Mouse (Mus musculus): ENCODE data around the gene Gpatch2. TPM values are rescaled to one million over a fixed set of nuclear protein-coding genes. Genes with fewer than 3 reads are reported as not detected.
A peak's percentile ranks its signal among the peaks of the same experiment; 100 is the strongest.

Gpatch2 gene
- total RNA-seq (2021) = 10 to 100 TPM; 20.8 to 21.5 TPM
- long read RNA-seq, experiment 1, full-length matches to known transcripts = 5 of 15 reads
- long read RNA-seq, experiment 1, partial matches to known transcripts = 2 of 15 reads
- long read RNA-seq, experiment 1, other reads (novel, unspliced or antisense) = 8 of 15 reads
- long read RNA-seq, experiment 2, full-length matches to known transcripts = 4 of 5 reads
- long read RNA-seq, experiment 2, partial matches to known transcripts = 0 of 5 reads
- long read RNA-seq, experiment 2, other reads (novel, unspliced or antisense) = 1 of 5 reads

- DNase-seq (ENCODE audit: low spot score in 2 of 2) = peak; percentile 69 to 82
These were observed at the start of gene Gpatch2, which contains the start of gene Spata17 for GRCm38 (mm10) chr1:187215181-187216116. Gpatch2 (plus strand) TSS chr1:187215508. Spata17 (minus strand) TSS chr1:187215465.

- DNase-seq (ENCODE audit: low spot score in 2 of 2) = no peak
These were observed 45.7 kb upstream of the Gpatch2 start for GRCm38 (mm10) chr1:187169646-187170045.

GRCm38 (mm10) chr1:187170361-187170760 is 44.9 kb upstream of the Gpatch2 start:
- DNase-seq (ENCODE audit: low spot score in 2 of 2) = no peak

DNA sequence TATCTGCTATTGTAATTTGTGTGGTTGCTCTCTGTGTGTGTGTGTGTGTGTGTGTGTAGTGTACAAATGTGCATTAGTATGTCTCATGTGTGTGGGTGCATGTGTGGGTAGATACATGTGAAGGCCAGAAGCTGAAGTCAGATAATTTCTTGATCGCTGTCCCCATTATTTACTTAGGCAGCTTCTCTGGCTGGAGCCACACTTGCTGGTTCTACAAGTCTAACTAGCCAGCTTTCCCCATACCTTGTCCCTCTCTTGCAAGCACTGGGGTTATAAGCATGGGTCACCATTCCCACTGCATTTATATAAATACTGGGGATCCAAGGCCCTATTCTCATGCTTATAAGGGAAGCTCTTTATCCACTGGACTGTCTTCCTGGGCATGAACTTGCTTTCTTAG is 39.3 kb upstream of the Gpatch2 start:
- DNase-seq (ENCODE audit: low spot score in 2 of 2) = no peak

- no peak for DNase-seq (ENCODE audit: low spot score in 2 of 2)
These were observed 36.8 kb upstream of the Gpatch2 start for GRCm38 (mm10) chr1:187178546-187178945.

DNA sequence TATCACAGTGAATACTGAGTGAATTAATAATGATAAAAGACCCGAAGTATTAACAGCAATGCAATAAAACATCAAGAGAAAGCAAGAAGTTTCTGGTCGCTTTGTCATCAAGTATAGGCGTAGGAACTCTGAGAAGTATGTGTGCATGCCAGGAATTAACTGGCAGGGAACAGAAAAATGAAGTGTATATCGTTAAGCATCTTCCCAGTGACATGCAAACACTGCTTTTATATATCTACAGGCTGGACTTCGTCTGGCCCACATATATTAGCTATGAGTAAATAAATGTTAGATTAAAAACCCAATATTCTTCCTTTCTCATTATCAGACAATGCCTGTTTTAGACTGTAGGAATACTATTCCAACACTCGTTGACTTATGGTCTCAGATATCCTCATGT is 9.8 kb upstream of the Gpatch2 start:
- no peak for DNase-seq (ENCODE audit: low spot score in 2 of 2)

- DNase-seq (ENCODE audit: low spot score in 2 of 2) = no peak
These were observed 5.8 kb upstream of the Gpatch2 start for GRCm38 (mm10) chr1:187209496-187209895.

- DNase-seq (ENCODE audit: low spot score in 2 of 2) = no peak
These were observed 4.6 kb upstream of the Gpatch2 start for GRCm38 (mm10) chr1:187210736-187211135.

DNA sequence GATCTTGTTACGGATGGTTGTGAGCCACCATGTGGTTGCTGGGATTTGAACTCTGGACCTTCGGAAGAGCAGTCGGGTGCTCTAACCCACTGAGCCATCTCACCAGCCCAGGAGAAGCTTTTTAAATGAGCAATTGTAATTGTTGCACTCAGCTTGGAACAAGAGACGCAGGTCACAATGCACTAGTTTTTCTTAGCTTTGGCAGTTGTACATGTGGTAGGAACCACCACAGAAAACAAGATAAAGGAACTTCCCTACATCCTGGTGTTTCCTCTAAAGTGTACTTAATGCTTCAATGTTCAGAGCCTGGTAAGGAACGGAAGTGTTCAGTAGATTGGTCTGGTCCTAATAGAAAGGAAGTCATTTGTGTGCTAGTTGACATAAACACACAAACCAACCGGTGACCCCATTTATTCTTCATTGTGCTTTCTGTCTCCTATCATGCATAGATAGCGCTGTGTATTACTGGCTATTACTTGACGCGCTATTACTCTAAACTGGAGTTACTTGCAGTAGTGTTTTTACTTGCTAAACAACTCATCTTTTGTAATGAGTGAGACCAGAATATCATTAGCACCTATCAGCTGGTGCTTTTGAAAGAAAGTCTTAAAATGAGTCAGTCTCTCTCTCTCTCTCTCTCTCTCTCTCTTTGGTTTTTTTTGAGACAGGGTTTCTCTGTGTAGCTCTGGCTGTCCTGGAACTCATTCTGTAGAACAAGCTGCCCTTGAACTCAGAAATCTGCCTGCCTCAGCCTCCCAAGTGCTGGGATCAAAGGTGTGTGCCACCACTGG is 1.5 kb downstream of the Gpatch2 start:
- no peak for DNase-seq (ENCODE audit: low spot score in 2 of 2)

- no peak for DNase-seq (ENCODE audit: low spot score in 2 of 2)
These were observed 5.4 kb downstream of the Gpatch2 start for GRCm38 (mm10) chr1:187220756-187221155.

- no peak for DNase-seq (ENCODE audit: low spot score in 2 of 2)
These were observed 11.2 kb downstream of the Gpatch2 start for GRCm38 (mm10) chr1:187226328-187227025.

DNA sequence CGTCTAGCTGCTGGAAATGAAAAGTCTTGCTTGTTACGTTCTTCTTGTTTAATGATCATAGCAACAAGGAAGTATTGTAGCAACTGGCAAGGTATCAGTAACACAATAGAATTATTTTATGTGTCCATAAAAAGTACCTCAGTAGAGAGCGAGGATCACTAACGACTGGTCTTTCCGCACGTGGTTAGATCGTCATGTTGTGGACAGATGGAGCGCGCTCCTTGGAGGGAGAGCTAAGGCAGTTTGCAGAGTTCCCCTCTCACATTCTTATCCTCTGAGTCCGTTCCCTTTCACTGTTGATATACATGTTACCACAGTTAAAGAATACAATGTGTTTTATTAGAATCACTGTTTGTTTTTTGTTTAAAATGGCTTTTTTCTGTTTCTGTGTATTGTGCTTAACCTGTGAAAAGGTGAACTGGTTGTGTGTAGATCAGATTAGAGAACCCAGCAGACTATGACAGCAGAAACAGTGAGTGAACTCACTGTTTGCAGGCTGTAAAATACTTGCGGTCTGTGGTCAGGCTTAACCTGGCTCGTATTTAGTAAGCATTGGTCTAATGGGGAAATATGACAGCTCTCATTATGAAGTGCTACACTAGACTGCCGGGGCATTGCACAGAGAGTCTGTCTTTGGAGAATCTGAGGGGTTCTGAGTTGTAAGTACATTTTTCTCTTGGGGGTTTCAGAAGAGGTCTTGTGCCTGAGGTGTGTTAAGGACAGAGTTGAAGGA is 13.3 kb downstream of the Gpatch2 start:
- no peak for DNase-seq (ENCODE audit: low spot score in 2 of 2)

DNA sequence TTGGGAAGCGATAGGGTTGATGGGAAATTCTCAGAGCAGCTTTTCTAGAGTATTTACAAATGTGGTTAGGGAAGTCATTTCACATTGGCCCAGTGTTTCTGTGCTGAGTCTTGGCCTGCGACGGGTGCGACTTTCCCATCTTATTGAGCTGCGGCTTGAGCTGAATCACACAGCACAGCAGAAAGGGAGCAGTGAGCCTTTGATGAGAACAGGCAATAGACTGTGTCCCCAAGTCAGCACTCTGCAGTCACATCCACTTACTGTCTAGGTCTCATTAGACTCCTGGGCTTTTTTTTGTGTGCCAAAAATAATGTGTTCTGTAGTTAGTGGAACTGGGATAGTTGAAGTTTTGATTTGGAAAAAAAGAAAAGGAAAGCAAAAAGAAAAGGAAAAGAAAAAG is 14.9 kb downstream of the Gpatch2 start:
- no peak for DNase-seq (ENCODE audit: low spot score in 2 of 2)

GRCm38 (mm10) chr1:187232196-187232955 is 17.1 kb downstream of the Gpatch2 start:
- no peak for DNase-seq (ENCODE audit: low spot score in 2 of 2)

DNA sequence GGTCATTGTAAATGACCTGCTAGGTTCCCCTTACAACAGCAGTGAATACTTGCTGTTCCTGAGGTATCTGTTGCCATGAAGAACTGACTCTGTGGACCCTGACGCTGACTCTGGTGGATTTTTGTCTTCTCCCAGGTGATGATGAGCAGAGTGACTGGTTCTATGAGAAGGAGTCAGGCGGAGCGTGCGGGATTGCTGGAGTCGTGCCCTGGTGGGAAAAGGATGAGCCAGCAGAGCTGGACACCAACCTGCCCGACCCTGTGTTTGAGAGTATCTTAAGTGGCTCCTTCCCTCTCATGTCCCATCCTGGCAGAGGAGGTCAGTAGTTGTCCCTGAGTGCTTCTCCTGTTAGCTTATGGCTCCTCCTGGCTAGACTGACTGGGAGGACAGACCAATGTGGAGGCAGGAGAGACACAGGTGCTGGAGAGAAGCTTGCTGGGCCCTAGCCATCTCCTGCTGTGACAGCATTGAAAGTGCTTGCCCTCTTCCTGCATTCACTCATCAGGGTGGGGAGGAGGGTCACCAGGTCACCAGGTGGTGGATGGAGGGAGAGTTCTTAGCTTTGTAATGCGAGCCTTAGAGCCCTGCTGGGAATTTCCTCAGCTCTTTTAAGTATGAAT is 17.8 kb downstream of the Gpatch2 start:
- DNase-seq (ENCODE audit: low spot score in 2 of 2) = no peak

DNA sequence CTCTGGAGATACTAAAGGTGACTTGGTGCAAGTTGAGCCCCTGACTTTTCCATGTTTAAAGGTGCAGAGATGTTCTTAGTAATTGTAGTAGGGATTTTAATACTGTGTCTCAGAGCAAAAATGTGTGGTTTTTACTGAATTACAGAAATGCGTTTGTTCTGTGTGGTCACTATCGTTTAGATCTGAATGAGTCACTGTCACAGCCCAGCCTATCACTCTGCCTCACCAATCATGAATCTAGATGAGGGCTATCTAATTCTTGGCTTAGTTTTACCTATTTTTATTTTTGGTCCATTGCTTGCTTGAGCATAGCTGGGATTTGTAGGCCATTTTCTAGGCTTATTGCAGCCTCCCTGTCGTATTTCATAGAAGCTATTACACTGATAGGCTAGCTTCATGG is 19.9 kb downstream of the Gpatch2 start:
- no peak for DNase-seq (ENCODE audit: low spot score in 2 of 2)

GRCm38 (mm10) chr1:187236296-187236695 is 21.0 kb downstream of the Gpatch2 start:
- no peak for DNase-seq (ENCODE audit: low spot score in 2 of 2)

GRCm38 (mm10) chr1:187238061-187238460 is 22.8 kb downstream of the Gpatch2 start:
- DNase-seq (ENCODE audit: low spot score in 2 of 2) = no peak

- no peak for DNase-seq (ENCODE audit: low spot score in 2 of 2)
These were observed 25.0 kb downstream of the Gpatch2 start for GRCm38 (mm10) chr1:187240304-187240703.
